Mouse (Mus musculus): ENCODE results near the gene Lrrfip1. TPM values are rescaled to one million over a fixed set of nuclear protein-coding genes. Genes with fewer than 3 reads are reported as not detected.

The Lrrfip1 gene
- polyA plus RNA-seq, 1 experiment from 2014 or later = 79.0 TPM

- peaks cover 4% of the 10 kb centered on the region; the same call in 1 of the 2 replicates for H3K4me1 ChIP-seq (replicated peaks; ENCODE audit: control insufficient read depth, insufficient read depth)
- peak overlapping the region; percentile 56 for H3K4me2 ChIP-seq (replicated peaks; ENCODE audit: low read depth)
- H3K36me3 ChIP-seq (ENCODE audit: control insufficient read depth, insufficient read depth, low read length) = no peaks in the 10 kb centered on the region
- WGBS = 57% methylated on average over 10 of the region's 10 CpGs
- H3K9me3 ChIP-seq (ENCODE audit: control insufficient read depth, low read length) = no peaks in the 10 kb centered on the region
- H3K4me3 ChIP-seq (ENCODE audit: low read depth, low read length) = no peak overlapping the region
- peak; percentile 6; the same call in 1 of the 2 replicates for ATAC-seq (ENCODE audit: low FRiP score, low TSS enrichment)
- H3K9ac ChIP-seq (ENCODE audit: low read length) = no peak overlapping the region
- TF ChIP-seq EP300 (optimal IDR thresholded peaks at IDR 0.05) (no peak), CTCF (IDR thresholded peaks at IDR 0.05; ENCODE audit: low read depth) (no peak)
- H3K27me3 ChIP-seq (ENCODE audit: control insufficient read depth, insufficient read depth, low read length) = no peaks in the 10 kb centered on the region
- H3K27ac ChIP-seq (replicated peaks) = peak overlapping the region; percentile 72; the same call in 1 of the 2 replicates
- no peak for DNase-seq (ENCODE audit: low spot score)
Observed at GRCm38 (mm10) chr1:90969881-90970390, 28.6 kb upstream of the Lrrfip1 start.

DNA sequence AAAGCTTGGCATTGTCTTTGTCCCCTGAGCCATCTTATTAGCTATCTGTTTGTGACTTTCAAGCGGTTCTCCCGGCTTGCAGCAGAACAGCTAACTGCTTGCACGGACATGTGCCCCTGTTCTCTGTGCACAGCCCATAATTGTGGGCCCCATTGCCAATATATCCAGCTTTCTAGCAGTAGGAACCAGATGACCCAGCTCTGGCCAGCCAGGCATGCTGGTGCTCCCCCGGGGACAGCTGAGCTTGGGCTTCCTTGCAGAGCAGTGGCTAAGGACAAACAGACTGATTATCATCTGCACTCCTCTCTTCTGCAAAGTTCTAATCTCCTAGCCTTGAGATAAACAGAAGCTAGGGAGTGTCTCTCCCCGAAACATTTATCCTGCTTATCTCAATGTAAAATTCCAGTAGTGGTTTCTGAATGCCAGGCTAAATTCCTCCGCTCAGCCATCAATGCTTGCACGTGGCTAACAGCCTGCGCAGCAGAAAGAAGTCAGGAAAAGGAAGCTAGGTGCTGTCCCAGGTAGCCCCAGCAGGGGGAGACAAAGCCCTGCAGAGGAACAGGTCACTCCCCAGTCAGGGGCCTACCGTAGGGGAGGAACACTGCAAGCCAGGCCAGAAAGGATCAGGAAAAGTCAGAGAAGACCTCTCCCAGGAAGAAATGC, 25.5 kb upstream of the Lrrfip1 start:
- H3K27ac ChIP-seq (replicated peaks) = no peak overlapping the region
- TF ChIP-seq CTCF (IDR thresholded peaks at IDR 0.05; ENCODE audit: low read depth) (peak; percentile 100), EP300 (optimal IDR thresholded peaks at IDR 0.05) (no peak)
- no peak overlapping the region for H3K4me3 ChIP-seq (ENCODE audit: low read depth, low read length)
- no peaks in the 10 kb centered on the region for H3K9me3 ChIP-seq (ENCODE audit: control insufficient read depth, low read length)
- WGBS = 17% methylated on average over 9 of the region's 9 CpGs
- H3K27me3 ChIP-seq (ENCODE audit: control insufficient read depth, insufficient read depth, low read length) = no peaks in the 10 kb centered on the region
- DNase-seq (ENCODE audit: low spot score) = peak; percentile 93
- ATAC-seq (ENCODE audit: low FRiP score, low TSS enrichment) = peak; percentile 67
- H3K36me3 ChIP-seq (ENCODE audit: control insufficient read depth, insufficient read depth, low read length) = no peaks in the 10 kb centered on the region
- H3K4me1 ChIP-seq (replicated peaks; ENCODE audit: control insufficient read depth, insufficient read depth) = peaks cover 4% of the 10 kb centered on the region; the same call in 1 of the 2 replicates
- no peak overlapping the region for H3K9ac ChIP-seq (ENCODE audit: low read length)
- H3K4me2 ChIP-seq (replicated peaks; ENCODE audit: low read depth) = no peak overlapping the region

GRCm38 (mm10) chr1:90973574-90973911, 25.0 kb upstream of the Lrrfip1 start:
- H3K9me3 ChIP-seq (ENCODE audit: control insufficient read depth, low read length) = no peaks in the 10 kb centered on the region
- no peak for TF ChIP-seq EP300 (optimal IDR thresholded peaks at IDR 0.05)
- no peak for TF ChIP-seq CTCF (IDR thresholded peaks at IDR 0.05; ENCODE audit: low read depth)
- ATAC-seq (ENCODE audit: low FRiP score, low TSS enrichment) (peak; percentile 28; the same call in 1 of the 2 replicates), DNase-seq (ENCODE audit: low spot score) (no peak)
- no peak overlapping the region for H3K27ac ChIP-seq (replicated peaks)
- H3K36me3 ChIP-seq (ENCODE audit: control insufficient read depth, insufficient read depth, low read length) = no peaks in the 10 kb centered on the region
- no peaks in the 10 kb centered on the region for H3K27me3 ChIP-seq (ENCODE audit: control insufficient read depth, insufficient read depth, low read length)
- H3K4me3 ChIP-seq (ENCODE audit: low read depth, low read length) = no peak overlapping the region
- H3K9ac ChIP-seq (ENCODE audit: low read length) = no peak overlapping the region
- H3K4me1 ChIP-seq (replicated peaks; ENCODE audit: control insufficient read depth, insufficient read depth) = peaks cover 4% of the 10 kb centered on the region; the same call in 1 of the 2 replicates
- 69% methylated on average over 2 of the region's 2 CpGs for WGBS
- no peak overlapping the region for H3K4me2 ChIP-seq (replicated peaks; ENCODE audit: low read depth)

GRCm38 (mm10) chr1:90974906-90975649, 23.5 kb upstream of the Lrrfip1 start:
- TF ChIP-seq EP300 (optimal IDR thresholded peaks at IDR 0.05) (no peak), CTCF (IDR thresholded peaks at IDR 0.05; ENCODE audit: low read depth) (no peak)
- no peak overlapping the region for H3K4me3 ChIP-seq (ENCODE audit: low read depth, low read length)
- no peak overlapping the region for H3K4me2 ChIP-seq (replicated peaks; ENCODE audit: low read depth)
- H3K9ac ChIP-seq (ENCODE audit: low read length) = no peak overlapping the region
- H3K27me3 ChIP-seq (ENCODE audit: control insufficient read depth, insufficient read depth, low read length) = no peaks in the 10 kb centered on the region
- no peak overlapping the region for H3K27ac ChIP-seq (replicated peaks)
- H3K4me1 ChIP-seq (replicated peaks; ENCODE audit: control insufficient read depth, insufficient read depth) = peaks cover 2% of the 10 kb centered on the region; the same call in 1 of the 2 replicates
- no peaks in the 10 kb centered on the region for H3K9me3 ChIP-seq (ENCODE audit: control insufficient read depth, low read length)
- H3K36me3 ChIP-seq (ENCODE audit: control insufficient read depth, insufficient read depth, low read length) = no peaks in the 10 kb centered on the region
- 33% methylated on average over 12 of the region's 12 CpGs for WGBS
- DNase-seq (ENCODE audit: low spot score) (no peak), ATAC-seq (ENCODE audit: low FRiP score, low TSS enrichment) (peak; percentile 41; the same call in 1 of the 2 replicates)

DNA sequence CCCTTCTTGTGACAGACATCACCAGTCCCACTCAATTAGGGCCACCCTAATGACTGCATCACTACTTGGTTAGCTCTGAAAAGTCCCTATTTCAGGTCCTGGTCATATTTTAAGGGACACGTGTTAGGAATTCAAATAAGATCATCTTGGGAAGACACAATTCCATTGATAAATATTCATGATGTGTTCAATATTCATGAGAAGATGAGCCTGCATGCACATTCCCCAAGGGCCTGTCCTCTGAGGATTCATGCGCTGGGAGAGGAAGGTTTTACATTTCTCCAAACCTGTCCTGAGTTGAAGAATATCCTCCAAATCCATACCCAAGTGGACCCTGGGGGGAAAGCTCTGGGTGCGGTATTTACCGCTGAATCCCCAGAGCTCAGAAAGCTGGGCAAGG, 22.6 kb upstream of the Lrrfip1 start:
- DNase-seq (ENCODE audit: low spot score) (no peak), ATAC-seq (ENCODE audit: low FRiP score, low TSS enrichment) (no peak)
- no peak overlapping the region for H3K9ac ChIP-seq (ENCODE audit: low read length)
- H3K27ac ChIP-seq (replicated peaks) = no peak overlapping the region
- no peaks in the 10 kb centered on the region for H3K36me3 ChIP-seq (ENCODE audit: control insufficient read depth, insufficient read depth, low read length)
- no peak overlapping the region for H3K4me3 ChIP-seq (ENCODE audit: low read depth, low read length)
- 96% methylated on average over 4 of the region's 4 CpGs for WGBS
- TF ChIP-seq EP300 (optimal IDR thresholded peaks at IDR 0.05) = no peak
- TF ChIP-seq CTCF (IDR thresholded peaks at IDR 0.05; ENCODE audit: low read depth) = no peak
- H3K4me1 ChIP-seq (replicated peaks; ENCODE audit: control insufficient read depth, insufficient read depth) = peaks cover 2% of the 10 kb centered on the region; the same call in 1 of the 2 replicates
- no peak overlapping the region for H3K4me2 ChIP-seq (replicated peaks; ENCODE audit: low read depth)
- H3K9me3 ChIP-seq (ENCODE audit: control insufficient read depth, low read length) = no peaks in the 10 kb centered on the region
- H3K27me3 ChIP-seq (ENCODE audit: control insufficient read depth, insufficient read depth, low read length) = no peaks in the 10 kb centered on the region

All from stomach, postnatal 0 days (tissue).